Mouse (Mus musculus) activated CD4-positive, CD25-positive, alpha-beta regulatory T cell, adult 4 months (primary cell): ENCODE data around the gene Pdik1l. TPM values are rescaled to one million over a fixed set of nuclear protein-coding genes. Genes with fewer than 3 reads are reported as not detected.
"Not testable (repeated sequence)": the region's sequence is repeated elsewhere in the genome, so short reads cannot be mapped to it uniquely, and the experiment has no call there.

ENCODE experiments used
- ATAC-seq: one replicate; pipeline ENCODE4 v1.8.0; 2017
- polyA plus RNA-seq, 2 experiments: library from polyadenylated mRNA; unstranded; fragments of 100-300 nt; shearing (Covaris generic); gene quantifications; one replicate each; pipeline ENCODE4 v1.2.1; 2017

The Pdik1l gene
- polyA plus RNA-seq, 2 experiments from 2014 or later: 17.2 to 19.1 TPM

- no peak for ATAC-seq
Measured at GRCm38 (mm10) chr4:134298626-134299497, 11.2 kb upstream of the Pdik1l start.

GRCm38 (mm10) chr4:134297369-134297768 is 9.7 kb upstream of the Pdik1l start:
- ATAC-seq: no peak

- ATAC-seq: no peak
Measured at GRCm38 (mm10) chr4:134296523-134296922, 8.8 kb upstream of the Pdik1l start.

GRCm38 (mm10) chr4:134296096-134296495 is 8.4 kb upstream of the Pdik1l start:
- not testable (repeated sequence) for ATAC-seq

- no peak for ATAC-seq
Measured at GRCm38 (mm10) chr4:134293692-134294163, 6.0 kb upstream of the Pdik1l start.

- no peak for ATAC-seq
Measured at GRCm38 (mm10) chr4:134293061-134293691, 5.5 kb upstream of the Pdik1l start.

- no peak for ATAC-seq
Measured at GRCm38 (mm10) chr4:134292067-134292466, 4.4 kb upstream of the Pdik1l start.

- no peak for ATAC-seq
Measured at GRCm38 (mm10) chr4:134288397-134289256, 932 bp upstream of the Pdik1l start.

- ATAC-seq: peak; percentile 74
Measured at GRCm38 (mm10) chr4:134287168-134287564, 529 bp downstream of the Pdik1l start.

- no peak for ATAC-seq
Measured at GRCm38 (mm10) chr4:134286226-134287167, 1.2 kb downstream of the Pdik1l start.

- no peak for ATAC-seq
Measured at GRCm38 (mm10) chr4:134284942-134285341, 2.8 kb downstream of the Pdik1l start.

GRCm38 (mm10) chr4:134273417-134274345 is 14.0 kb downstream of the Pdik1l start:
- peak; percentile 98 for ATAC-seq

GRCm38 (mm10) chr4:134272731-134273416 is 14.8 kb downstream of the Pdik1l start:
- ATAC-seq: no peak

GRCm38 (mm10) chr4:134271979-134272378 is 15.7 kb downstream of the Pdik1l start:
- ATAC-seq: no peak

- ATAC-seq: not testable (repeated sequence)
Measured at GRCm38 (mm10) chr4:134269622-134270021, 18.1 kb downstream of the Pdik1l start.

- ATAC-seq: no peak
Measured at GRCm38 (mm10) chr4:134268102-134268655, 19.5 kb downstream of the Pdik1l start.

GRCm38 (mm10) chr4:134265860-134266585 is 21.7 kb downstream of the Pdik1l start:
- no peak for ATAC-seq

- ATAC-seq: no peak
Measured at GRCm38 (mm10) chr4:134263191-134263590, 24.5 kb downstream of the Pdik1l start.

GRCm38 (mm10) chr4:134258354-134258753 is 29.3 kb downstream of the Pdik1l start:
- ATAC-seq: no peak
